Mouse (Mus musculus) embryonic facial prominence, embryonic 13.5 days (tissue): ENCODE results near the gene Rars2. TPM values are rescaled to one million over a fixed set of nuclear protein-coding genes. Genes with fewer than 3 reads are reported as not detected.

Experiments used
- ATAC-seq: fragments of 200-750 bp; cut with Nextera tagmentation; 2 replicates; pipeline ENCODE4 v1.8.0; 2017; ENCODE audit warnings: low read depth; ENCODE audit not compliant: insufficient number of reproducible peaks, insufficient read depth, low FRiP score, low TSS enrichment
- H3K27ac ChIP-seq: fragments of 300-500 bp; sonication (generic); 2 replicates; pipeline ENCODE4 v1.5.1; 2015; ENCODE audit warnings: moderate library complexity, mild to moderate bottlenecking, inconsistent platforms
- H3K27me3 ChIP-seq: fragments of 300-500 bp; sonication (generic); 2 replicates; pipeline ENCODE4 v1.6.1; 2015; ENCODE audit warnings: mild to moderate bottlenecking, inconsistent platforms
- H3K36me3 ChIP-seq: fragments of 300-500 bp; sonication (generic); 2 replicates; pipeline ENCODE4 v1.6.1; 2015; ENCODE audit warnings: mild to moderate bottlenecking, inconsistent platforms
- H3K4me1 ChIP-seq: fragments of 300-500 bp; sonication (generic); 2 replicates; pipeline ENCODE4 v1.6.1; 2015; ENCODE audit warnings: inconsistent platforms
- H3K4me2 ChIP-seq: fragments of 300-500 bp; sonication (generic); 2 replicates; pipeline ENCODE4 v1.6.1; 2015; ENCODE audit warnings: moderate library complexity, mild to moderate bottlenecking, inconsistent platforms
- H3K4me3 ChIP-seq: fragments of 300-500 bp; sonication (generic); 2 replicates; pipeline ENCODE4 v1.5.1; 2015; ENCODE audit warnings: mild to moderate bottlenecking, inconsistent platforms
- H3K9ac ChIP-seq: fragments of 300-500 bp; sonication (generic); 2 replicates; pipeline ENCODE4 v1.6.1; 2015; ENCODE audit warnings: mild to moderate bottlenecking, inconsistent platforms
- H3K9me3 ChIP-seq: fragments of 300-500 bp; sonication (generic); 2 replicates; pipeline ENCODE4 v1.6.1; 2016; ENCODE audit warnings: inconsistent platforms
- WGBS: fragments of 180-500 bp; shearing (Covaris S2); methylation state at CpG from one replicate; pipeline ENCODE4 v1.1.7; 2015; ENCODE audit warnings: mixed read lengths; 5-methylcytosine and 5-hydroxymethylcytosine counted together
- polyA plus RNA-seq: library from polyadenylated mRNA; unstranded; fragments of >200 nt; fragmentation: Nextera tagmentation; extraction: Ambion mirVana; gene quantifications from 2 replicates; pipeline ENCODE4 v1.2.1, GENCODE M21; 2015

Rars2 gene
- polyA plus RNA-seq, 1 experiment from 2014 or later, result 68.0 TPM

DNA sequence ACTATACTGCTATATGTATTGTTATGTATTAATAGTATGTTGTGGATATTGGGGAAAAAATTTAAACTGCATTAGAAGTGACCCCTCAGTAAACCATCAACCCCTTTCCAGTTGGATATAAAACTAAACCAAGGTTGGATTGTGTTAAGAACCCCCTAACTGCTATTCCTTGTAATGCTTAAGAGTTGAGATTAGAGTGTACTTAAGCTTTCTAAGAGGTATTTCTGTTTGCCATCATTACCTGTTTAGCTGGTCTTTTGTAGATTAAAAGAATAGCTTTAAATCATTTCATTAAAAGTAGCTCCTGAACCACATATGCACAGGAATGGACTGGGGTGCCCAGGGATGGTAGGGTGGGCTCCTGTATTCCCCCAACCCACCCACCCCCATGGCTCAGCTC is 30.0 kb downstream of the Rars2 start:
- Histone ChIP-seq H3K4me1 (no peaks in the 10 kb centered on the region; the same call in 1 of the 2 replicates), H3K9ac (no peak overlapping the region), H3K27ac (no peak overlapping the region), H3K27me3 (no peaks in the 10 kb centered on the region), H3K4me2 (no peak overlapping the region), H3K36me3 (peaks cover 59% of the 10 kb centered on the region), H3K4me3 (no peak overlapping the region), H3K9me3 (no peaks in the 10 kb centered on the region)
- no peak for ATAC-seq

DNA sequence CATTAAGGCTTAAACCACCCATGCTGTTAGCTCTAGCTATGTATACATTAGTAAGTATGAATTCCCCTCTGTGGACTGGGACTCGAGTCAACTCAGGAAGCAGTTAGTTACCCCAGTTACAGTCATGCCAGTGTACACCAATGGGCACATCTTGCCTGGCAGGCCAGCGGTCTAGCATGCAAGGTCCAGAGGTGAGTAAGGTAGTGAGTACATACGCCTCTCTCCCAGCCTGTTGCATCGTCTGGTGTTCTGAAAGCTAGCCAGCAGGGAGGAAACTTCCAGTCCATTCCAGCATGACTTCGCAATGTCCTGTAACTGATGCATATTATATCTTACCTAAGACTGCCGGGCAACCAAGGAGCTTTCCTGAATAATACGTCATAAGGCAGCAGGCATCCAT is 38.4 kb downstream of the Rars2 start:
- no peaks in the 10 kb centered on the region for H3K4me1 ChIP-seq
- peaks cover 60% of the 10 kb centered on the region for H3K36me3 ChIP-seq
- 91% methylated on average over 7 of the region's 7 CpGs for WGBS
- H3K4me2 ChIP-seq, result no peak overlapping the region
- no peaks in the 10 kb centered on the region for H3K9me3 ChIP-seq
- no peak overlapping the region for H3K4me3 ChIP-seq
- H3K27me3 ChIP-seq, result no peaks in the 10 kb centered on the region
- H3K9ac ChIP-seq, result no peak overlapping the region
- no peak for ATAC-seq
- no peak overlapping the region for H3K27ac ChIP-seq

DNA sequence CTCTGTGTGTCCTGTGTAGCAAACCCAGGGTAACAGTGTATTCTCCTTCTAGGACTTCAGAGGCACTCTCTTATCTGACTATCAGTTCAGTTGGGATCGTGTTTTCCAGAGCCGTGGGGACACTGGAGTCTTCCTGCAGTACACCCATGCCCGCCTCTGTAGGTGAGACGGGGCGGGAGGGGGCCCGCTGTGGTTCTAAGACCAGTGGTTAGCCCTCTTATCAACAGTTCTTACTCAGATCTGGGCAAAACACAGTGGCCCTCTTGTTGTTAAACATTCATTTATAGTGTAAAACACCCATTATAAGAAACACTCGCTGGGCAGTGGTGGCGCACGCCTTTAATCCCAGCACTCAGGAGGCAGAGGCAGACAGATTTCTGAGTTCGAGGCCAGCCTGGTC is 41.3 kb downstream of the Rars2 start:
- WGBS, result 95% methylated on average over 10 of the region's 10 CpGs
- H3K9me3 ChIP-seq, result no peaks in the 10 kb centered on the region
- no peak for ATAC-seq
- no peak overlapping the region for H3K27ac ChIP-seq
- no peak overlapping the region for H3K4me2 ChIP-seq
- no peaks in the 10 kb centered on the region for H3K4me1 ChIP-seq
- H3K36me3 ChIP-seq, result peaks cover 81% of the 10 kb centered on the region
- H3K27me3 ChIP-seq, result no peaks in the 10 kb centered on the region
- H3K4me3 ChIP-seq, result no peak overlapping the region
- no peak overlapping the region for H3K9ac ChIP-seq

DNA sequence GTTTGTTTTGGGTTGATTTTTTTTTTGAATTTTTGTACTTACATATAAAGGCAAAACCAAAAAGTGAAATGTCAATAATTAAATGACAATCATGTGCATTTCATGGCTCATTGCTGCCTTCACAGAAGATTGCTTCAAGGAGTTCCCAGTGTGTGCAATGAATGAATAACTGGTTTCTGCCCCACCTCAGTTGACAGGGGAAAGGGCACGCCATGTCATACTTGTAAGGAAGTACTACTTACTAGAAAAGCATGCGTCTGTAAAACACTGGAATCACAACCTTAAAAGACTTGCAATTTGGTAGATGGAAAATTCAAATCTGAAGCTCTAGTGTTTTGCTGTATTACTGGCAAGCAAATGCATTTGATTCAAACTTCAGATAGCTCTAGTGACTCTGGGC is 44.3 kb downstream of the Rars2 start:
- Histone ChIP-seq H3K27me3 (no peaks in the 10 kb centered on the region), H3K9me3 (no peaks in the 10 kb centered on the region), H3K4me2 (no peak overlapping the region), H3K4me3 (no peak overlapping the region), H3K9ac (no peak overlapping the region), H3K36me3 (peaks cover 88% of the 10 kb centered on the region), H3K4me1 (no peaks in the 10 kb centered on the region), H3K27ac (no peak overlapping the region)
- WGBS, result 79% methylated on average over 2 of the region's 2 CpGs
- ATAC-seq, result no peak

DNA sequence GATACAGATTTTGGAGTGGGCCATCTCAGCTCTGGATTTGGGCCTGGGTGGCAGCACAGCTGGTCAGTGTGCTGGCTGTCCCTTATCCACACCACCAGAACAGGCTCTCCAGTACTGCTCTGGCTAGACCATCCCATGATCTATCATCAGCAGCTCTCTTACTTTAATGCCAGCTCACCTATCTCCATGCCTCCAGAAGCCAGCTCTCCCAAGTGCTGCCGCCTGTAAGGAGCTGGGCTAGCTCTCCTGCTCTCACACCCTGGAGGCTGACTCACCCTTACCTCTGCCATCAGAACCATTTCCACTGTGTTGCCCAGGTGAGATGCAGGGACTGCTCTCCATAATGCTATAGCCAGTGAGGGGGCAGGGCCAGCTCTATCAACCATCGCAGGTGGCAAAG is 46.8 kb downstream of the Rars2 start:
- no peak overlapping the region for H3K4me2 ChIP-seq

DNA sequence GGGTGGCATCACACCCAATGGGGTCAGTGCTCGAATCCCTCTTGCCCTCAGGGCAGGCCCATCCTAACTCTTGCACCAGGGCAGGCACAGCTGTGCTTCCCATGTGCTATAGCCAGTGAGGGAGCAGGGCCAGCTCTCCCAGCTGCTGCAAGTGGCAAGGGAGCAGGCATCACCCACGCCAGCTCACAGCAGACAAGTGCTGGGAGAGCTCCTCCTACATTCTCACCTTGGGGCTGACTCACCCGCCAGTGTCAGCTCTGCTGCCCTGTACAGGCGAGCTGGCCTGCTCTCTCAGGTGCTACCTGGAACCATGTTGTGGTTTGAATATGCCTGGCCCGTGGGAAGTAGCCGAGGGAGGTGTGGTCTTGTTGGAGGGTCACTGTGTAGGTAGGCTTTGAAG is 47.2 kb downstream of the Rars2 start:
- WGBS, result 91% methylated on average over 6 of the region's 6 CpGs
- Histone ChIP-seq H3K9ac (no peak overlapping the region), H3K4me3 (no peak overlapping the region), H3K36me3 (peaks cover 88% of the 10 kb centered on the region), H3K27ac (no peak overlapping the region), H3K4me2 (no peak overlapping the region), H3K4me1 (no peaks in the 10 kb centered on the region), H3K27me3 (no peaks in the 10 kb centered on the region), H3K9me3 (no peaks in the 10 kb centered on the region)
- no peak for ATAC-seq

More for the DNA sequence above, 46.8 kb downstream of the Rars2 start:
- Histone ChIP-seq H3K36me3 (peaks cover 88% of the 10 kb centered on the region), H3K27me3 (no peaks in the 10 kb centered on the region), H3K9me3 (no peaks in the 10 kb centered on the region), H3K9ac (no peak overlapping the region), H3K4me3 (no peak overlapping the region), H3K27ac (no peak overlapping the region), H3K4me1 (no peaks in the 10 kb centered on the region)
- no peak for ATAC-seq
- WGBS, result 94% methylated on average over 2 of the region's 2 CpGs

DNA sequence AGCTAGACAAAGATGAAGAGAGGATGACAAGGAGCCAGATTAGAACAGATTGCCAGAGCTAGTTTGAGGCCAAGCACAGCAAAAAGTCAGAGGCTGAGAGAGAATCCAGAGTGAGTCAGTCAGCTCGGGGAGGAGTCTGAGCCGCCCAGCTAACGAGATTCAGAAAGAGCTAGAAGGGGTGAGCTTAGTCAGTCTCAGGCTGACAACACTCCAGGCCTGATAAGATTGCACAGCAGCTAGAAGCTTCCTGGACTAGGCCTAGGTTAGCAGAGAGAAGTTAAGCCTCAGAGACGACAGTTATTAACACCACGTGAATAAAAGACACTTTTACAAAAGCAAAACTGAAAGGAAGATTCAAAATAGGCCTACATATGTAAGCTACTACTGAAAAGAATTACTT is 53.2 kb downstream of the Rars2 start:
- H3K4me3 ChIP-seq, result no peak overlapping the region
- peaks cover 59% of the 10 kb centered on the region for H3K36me3 ChIP-seq
- WGBS, result 94% methylated on average over 5 of the region's 5 CpGs
- H3K27ac ChIP-seq, result no peak overlapping the region
- H3K9me3 ChIP-seq, result no peaks in the 10 kb centered on the region
- H3K4me1 ChIP-seq, result no peaks in the 10 kb centered on the region
- ATAC-seq, result no peak
- H3K4me2 ChIP-seq, result no peak overlapping the region
- H3K9ac ChIP-seq, result no peak overlapping the region
- no peaks in the 10 kb centered on the region for H3K27me3 ChIP-seq

DNA sequence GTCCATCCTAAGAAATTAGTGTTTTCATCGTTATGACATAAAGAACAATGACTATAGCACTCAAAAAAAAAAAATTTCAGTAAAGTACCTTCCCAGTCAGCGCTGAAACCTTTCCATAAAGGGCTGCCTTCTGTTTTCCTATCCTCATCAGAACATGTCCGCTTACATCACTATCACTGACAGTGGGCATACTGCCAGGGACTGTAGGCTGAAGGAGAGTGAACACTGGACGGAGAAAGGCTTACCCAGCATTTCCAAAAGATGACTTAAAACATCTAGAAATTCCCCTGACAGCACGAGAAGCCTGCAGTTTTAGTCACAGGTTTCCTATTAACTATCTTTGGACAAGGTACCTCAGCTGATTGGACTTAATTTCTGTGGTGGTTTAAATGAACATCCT is 59.0 kb downstream of the Rars2 start:
- peaks cover 42% of the 10 kb centered on the region for H3K36me3 ChIP-seq
- WGBS, result 96% methylated on average over 5 of the region's 5 CpGs
- ATAC-seq, result no peak
- no peaks in the 10 kb centered on the region for H3K27me3 ChIP-seq
- no peak overlapping the region for H3K9ac ChIP-seq
- H3K9me3 ChIP-seq, result no peaks in the 10 kb centered on the region
- H3K4me2 ChIP-seq, result no peak overlapping the region
- H3K4me1 ChIP-seq, result 0 out of 2 replicates have a peak, but pooled peaks cover 4% of the 10 kb centered on the region
- no peak overlapping the region for H3K4me3 ChIP-seq
- H3K27ac ChIP-seq, result no peak overlapping the region

DNA sequence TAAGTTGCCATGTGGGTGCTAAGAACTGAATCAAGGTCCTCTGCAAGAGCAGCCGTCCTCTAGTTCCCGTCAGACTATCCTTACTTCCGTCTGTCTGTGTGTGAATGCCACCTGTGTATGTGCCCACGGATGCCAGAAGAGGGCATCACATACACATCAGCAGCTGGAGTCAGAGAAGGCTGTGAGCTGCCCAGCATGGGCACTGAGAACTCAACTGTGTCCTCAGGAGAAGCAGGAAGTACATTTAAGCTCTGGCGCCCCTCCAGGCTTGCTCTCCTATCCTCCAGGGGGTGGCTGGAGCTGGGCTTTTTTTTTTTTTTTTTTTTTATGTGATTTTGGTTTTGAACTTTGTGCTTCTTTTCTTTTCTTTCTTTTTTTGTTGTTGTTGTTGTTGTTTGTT is 65.8 kb downstream of the Rars2 start:
- 85% methylated on average over 5 of the region's 5 CpGs for WGBS
- ATAC-seq, result no peak

DNA sequence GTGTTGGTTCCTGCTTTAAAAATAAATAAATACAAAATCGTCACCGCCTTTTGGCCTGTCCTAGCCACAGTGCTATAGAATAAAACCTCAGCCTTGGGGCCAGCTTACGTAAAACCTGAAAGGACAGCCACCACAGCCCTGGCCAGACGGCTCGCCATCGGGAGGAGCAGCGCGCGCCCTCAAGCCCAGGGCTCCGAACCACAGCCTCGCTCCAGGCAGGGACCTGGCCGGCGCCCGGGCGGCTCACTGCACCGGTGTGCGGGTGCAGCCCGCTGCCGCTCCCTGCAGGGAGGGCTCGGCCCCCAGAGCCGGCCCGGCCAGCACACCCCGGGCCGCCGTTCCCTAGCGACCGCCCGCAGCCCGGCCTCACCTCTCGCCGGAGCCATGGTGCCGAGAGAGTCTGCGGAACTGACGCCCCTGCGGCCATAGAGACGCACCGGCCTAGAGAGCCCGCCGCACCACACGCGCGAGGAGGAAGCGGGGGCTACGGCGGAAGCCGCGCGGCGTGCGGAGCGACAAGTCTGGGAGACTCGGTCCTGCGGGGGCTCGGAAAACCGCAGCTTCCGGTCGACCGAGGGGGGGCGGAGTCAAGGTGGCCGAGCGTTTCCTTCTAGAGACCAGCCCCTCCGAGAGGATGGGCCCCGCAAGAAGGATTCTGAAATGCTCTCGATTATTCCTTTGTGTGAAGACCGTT is 72.3 kb downstream of the Rars2 start, which contains the start of gene Slc35a1:
Gene Slc35a1, minus strand, starts transcription at position 565 of the 694 bp plus-strand sequence.
- Histone ChIP-seq H3K36me3 (0 out of 2 replicates have a peak, but pooled peaks cover 11% of the 10 kb centered on the region), H3K27me3 (no peaks in the 10 kb centered on the region), H3K4me3 (peak within 1 kb of the TSS; percentile 72), H3K9ac (peak within 1 kb of the TSS; percentile 93), H3K27ac (peak within 1 kb of the TSS; percentile 95), H3K4me1 (peaks cover 5% of the 10 kb centered on the region), H3K4me2 (peak within 1 kb of the TSS; percentile 60), H3K9me3 (no peaks in the 10 kb centered on the region)
- peak; percentile 94 for ATAC-seq
- under 1% methylated on average over 65 of the region's 65 CpGs for WGBS

More for the DNA sequence above, 65.8 kb downstream of the Rars2 start:
- Histone ChIP-seq H3K36me3 (peaks cover 36% of the 10 kb centered on the region), H3K27ac (no peak overlapping the region), H3K9ac (no peak overlapping the region), H3K4me2 (no peak overlapping the region), H3K27me3 (no peaks in the 10 kb centered on the region), H3K4me1 (0 out of 2 replicates have a peak, but pooled peaks cover 4% of the 10 kb centered on the region), H3K9me3 (no peaks in the 10 kb centered on the region), H3K4me3 (no peak overlapping the region)

DNA sequence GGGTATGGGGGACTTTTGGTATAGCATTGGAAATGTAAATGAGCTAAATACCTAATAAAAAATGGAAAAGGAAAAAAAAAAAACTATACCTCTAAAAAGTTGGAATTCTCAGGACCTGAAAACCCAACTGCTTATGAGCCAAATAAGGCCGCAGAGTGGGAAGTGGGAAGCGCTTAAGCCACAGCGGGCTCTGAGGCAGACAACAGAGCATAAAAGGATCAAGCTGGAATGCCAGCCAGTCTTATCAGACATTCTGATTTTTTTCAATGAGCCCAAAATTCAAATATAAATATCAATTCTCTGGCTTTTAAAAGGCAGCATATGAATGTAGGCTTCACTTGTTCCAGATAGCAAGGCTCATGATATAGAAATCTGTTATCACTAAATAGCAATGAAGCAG is 73.3 kb downstream of the Rars2 start:
- Histone ChIP-seq H3K27me3 (no peaks in the 10 kb centered on the region), H3K36me3 (0 out of 2 replicates have a peak, but pooled peaks cover 2% of the 10 kb centered on the region)

DNA sequence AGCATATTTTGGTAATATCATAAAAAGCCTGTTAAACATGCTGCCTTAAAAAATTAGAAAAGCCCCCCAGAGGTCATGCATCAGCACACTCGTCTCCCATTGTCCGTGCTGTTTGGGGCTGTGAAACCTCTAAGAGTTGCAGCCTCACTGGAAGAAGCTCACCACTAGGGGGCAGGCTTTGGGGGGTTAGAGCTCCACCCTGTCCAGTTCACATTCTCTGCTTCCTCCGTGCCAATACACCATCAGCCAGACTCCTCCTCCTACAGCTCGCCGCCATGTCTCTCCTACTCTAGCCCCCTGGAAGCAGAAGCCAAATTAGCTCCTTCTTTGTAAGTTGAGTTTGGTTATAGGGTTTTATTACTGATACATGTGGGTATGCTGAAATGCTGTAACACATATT is 86.8 kb downstream of the Rars2 start:
- H3K27me3 ChIP-seq, result no peaks in the 10 kb centered on the region
- H3K27ac ChIP-seq, result no peak overlapping the region
- H3K9ac ChIP-seq, result no peak overlapping the region
- no peak for ATAC-seq
- no peaks in the 10 kb centered on the region for H3K4me1 ChIP-seq
- no peaks in the 10 kb centered on the region for H3K9me3 ChIP-seq
- no peak overlapping the region for H3K4me3 ChIP-seq
- WGBS, result 39% methylated on average over 5 of the region's 5 CpGs
- H3K36me3 ChIP-seq, result no peaks in the 10 kb centered on the region
- no peak overlapping the region for H3K4me2 ChIP-seq

More for the DNA sequence above, 73.3 kb downstream of the Rars2 start:
- 79% methylated on average over 3 of the region's 3 CpGs for WGBS
- Histone ChIP-seq H3K9me3 (no peaks in the 10 kb centered on the region), H3K4me2 (peak overlapping the region; percentile 60), H3K27ac (0 out of 2 replicates have a peak overlapping the region, but pooled peaks have one; percentile 4), H3K4me3 (no peak overlapping the region), H3K4me1 (peaks cover 5% of the 10 kb centered on the region), H3K9ac (no peak overlapping the region)
- no peak for ATAC-seq
